Mouse (Mus musculus) myocyte (in vitro differentiated cells): ENCODE measurements at regions not wholly inside any gene's neighbourhood (a gene's known extent, or its start where the extent isn't known, plus 50 kb on each side); places are given as distances from the start of the nearest gene placed in this dataset.

Source experiments
- H3K27me3 ChIP-seq: one replicate; pipeline ENCODE4 v1.6.1; 2011; ENCODE audit not compliant: control insufficient read depth, insufficient read depth, insufficient read length
- H3K36me3 ChIP-seq: one replicate; pipeline ENCODE4 v1.6.1; 2011; ENCODE audit not compliant: control insufficient read depth, insufficient read depth
- H3K4me2 ChIP-seq: one replicate; pipeline ENCODE4 v1.6.1; 2011; ENCODE audit warnings: low read depth, control low read depth
- H3K4me3 ChIP-seq: one replicate; pipeline ENCODE4 v1.5.1; 2011; ENCODE audit warnings: mild to moderate bottlenecking, control low read depth, moderate library complexity
- H3K79me2 ChIP-seq: one replicate; pipeline ENCODE4 v1.6.1; 2011; ENCODE audit not compliant: control insufficient read depth, insufficient read depth
- H3ac ChIP-seq: one replicate; pipeline ENCODE4 v1.6.1; 2011; ENCODE audit not compliant: control insufficient read depth, insufficient read length
- CEBPB ChIP-seq: IDR thresholded peaks from 2 replicates; pipeline ENCODE4 v1.6.1; 2011; ENCODE audit warnings: mild to moderate bottlenecking, moderate library complexity; ENCODE audit not compliant: poor library complexity, insufficient read depth, severe bottlenecking
- E2F4 ChIP-seq: IDR thresholded peaks from one replicate; pipeline ENCODE4 v1.6.1; 2011; ENCODE audit warnings: mild to moderate bottlenecking, control low read depth, moderate library complexity; ENCODE audit not compliant: insufficient read depth
- MAX ChIP-seq: IDR thresholded peaks from one replicate; pipeline ENCODE4 v1.6.1; 2011; ENCODE audit warnings: low read depth, mild to moderate bottlenecking, control low read depth
- MYOD1 ChIP-seq, 3 experiments: IDR thresholded peaks; one replicate each; pipeline ENCODE4 v1.6.1; 2011; ENCODE audit warnings: control low read depth in 2 of 3, low read depth in 2 of 3, mild to moderate bottlenecking in 2 of 3, moderate library complexity in 1 of 3; ENCODE audit not compliant: insufficient read length in 2 of 3, control insufficient read depth in 1 of 3
- MYOG ChIP-seq, 3 experiments: IDR thresholded peaks; one replicate each; pipeline ENCODE4 v1.6.1; 2011; ENCODE audit warnings: control low read depth in 2 of 3, low read depth in 2 of 3, mild to moderate bottlenecking in 2 of 3; ENCODE audit not compliant: insufficient read length in 2 of 3, control insufficient read depth in 1 of 3, insufficient read depth in 1 of 3
- POLR2A ChIP-seq: IDR thresholded peaks from one replicate; pipeline ENCODE4 v1.6.1; 2011; ENCODE audit warnings: low read depth, mild to moderate bottlenecking, control low read depth, moderate library complexity; ENCODE audit not compliant: insufficient read length
- POLR2AphosphoS2 ChIP-seq: IDR thresholded peaks from one replicate; pipeline ENCODE4 v1.6.1; 2011; ENCODE audit warnings: low read depth, control low read depth; ENCODE audit not compliant: insufficient read length
- REST ChIP-seq: IDR thresholded peaks from one replicate; pipeline ENCODE4 v1.6.1; 2011; ENCODE audit warnings: mild to moderate bottlenecking, control low read depth, moderate library complexity; ENCODE audit not compliant: insufficient read depth, insufficient read length
- SRF ChIP-seq: IDR thresholded peaks from one replicate; pipeline ENCODE4 v1.6.1; 2011; ENCODE audit warnings: low read depth; ENCODE audit not compliant: control insufficient read depth, insufficient read length
- TCF12 ChIP-seq: IDR thresholded peaks from one replicate; pipeline ENCODE4 v1.6.1; 2011; ENCODE audit warnings: mild to moderate bottlenecking, control low read depth; ENCODE audit not compliant: poor library complexity, insufficient read depth, severe bottlenecking
- TCF3 ChIP-seq: IDR thresholded peaks from one replicate; pipeline ENCODE4 v1.6.1; 2011; ENCODE audit warnings: low read depth, control low read depth; ENCODE audit not compliant: insufficient read length
- USF1 ChIP-seq: IDR thresholded peaks from one replicate; pipeline ENCODE4 v1.6.1; 2011; ENCODE audit warnings: low read depth, mild to moderate bottlenecking, control low read depth, moderate library complexity

- TF ChIP-seq E2F4 = no peak
- TF ChIP-seq SRF = no peak
These were observed 127.4 kb upstream of the Mtpn start for GRCm38 (mm10) chr6:35667062-35667461.

GRCm38 (mm10) chr6:35651401-35651800 lies 111.7 kb upstream of the Mtpn start:
- Histone ChIP-seq H3K27me3 (no peaks in the 10 kb centered on the region), H3K79me2 (no peaks in the 10 kb centered on the region), H3ac (no peak overlapping the region), H3K4me3 (no peak overlapping the region), H3K36me3 (no peaks in the 10 kb centered on the region), H3K4me2 (no peak overlapping the region)
- TF ChIP-seq MAX = no peak
- TF ChIP-seq MYOD1 (IDR thresholded peaks at IDR 0.05; ENCODE audit: control insufficient read depth in 1 of 3, insufficient read length in 2 of 3, low read depth in 2 of 3) = no peak
- TF ChIP-seq MYOG (IDR thresholded peaks at IDR 0.05; ENCODE audit: control insufficient read depth in 1 of 3, insufficient read depth in 1 of 3, insufficient read length in 2 of 3, low read depth in 2 of 3) = no peak
- no peak for TF ChIP-seq USF1
- TF ChIP-seq CEBPB = no peak
- no peak for TF ChIP-seq SRF
- no peak for TF ChIP-seq TCF3

More at GRCm38 (mm10) chr6:35667062-35667461, 127.4 kb upstream of the Mtpn start:
- H3K79me2 ChIP-seq = no peaks in the 10 kb centered on the region
- no peak overlapping the region for H3K4me2 ChIP-seq
- H3ac ChIP-seq = no peak overlapping the region
- no peaks in the 10 kb centered on the region for H3K36me3 ChIP-seq
- no peaks in the 10 kb centered on the region for H3K27me3 ChIP-seq
- no peak overlapping the region for H3K4me3 ChIP-seq

GRCm38 (mm10) chr6:35645210-35645609 lies 105.5 kb upstream of the Mtpn start:
- H3ac ChIP-seq = no peak overlapping the region
- no peaks in the 10 kb centered on the region for H3K36me3 ChIP-seq
- H3K27me3 ChIP-seq = no peaks in the 10 kb centered on the region
- TF ChIP-seq POLR2A = no peak
- H3K4me2 ChIP-seq = no peak overlapping the region
- no peak overlapping the region for H3K4me3 ChIP-seq
- no peaks in the 10 kb centered on the region for H3K79me2 ChIP-seq

GRCm38 (mm10) chr6:35640672-35641071 lies 101.0 kb upstream of the Mtpn start:
- TF ChIP-seq MYOG (IDR thresholded peaks at IDR 0.05; ENCODE audit: control insufficient read depth in 1 of 3, insufficient read depth in 1 of 3, insufficient read length in 2 of 3, low read depth in 2 of 3) = no peak
- no peak for TF ChIP-seq CEBPB
- TF ChIP-seq SRF = no peak
- no peak for TF ChIP-seq TCF12
- TF ChIP-seq REST = no peak
- no peak for TF ChIP-seq POLR2AphosphoS2
- no peak overlapping the region for H3ac ChIP-seq
- no peaks in the 10 kb centered on the region for H3K27me3 ChIP-seq
- no peak overlapping the region for H3K4me3 ChIP-seq
- H3K36me3 ChIP-seq = no peaks in the 10 kb centered on the region
- H3K79me2 ChIP-seq = no peaks in the 10 kb centered on the region
- H3K4me2 ChIP-seq = no peak overlapping the region

- H3K4me2 ChIP-seq = no peak overlapping the region
- TF ChIP-seq MYOG (IDR thresholded peaks at IDR 0.05; ENCODE audit: control insufficient read depth in 1 of 3, insufficient read depth in 1 of 3, insufficient read length in 2 of 3, low read depth in 2 of 3) (no peak), POLR2AphosphoS2 (no peak), USF1 (no peak), POLR2A (no peak), CEBPB (no peak), TCF3 (no peak), TCF12 (no peak), SRF (no peak), MYOD1 (IDR thresholded peaks at IDR 0.05; ENCODE audit: control insufficient read depth in 1 of 3, insufficient read length in 2 of 3, low read depth in 2 of 3) (no peak), REST (no peak), E2F4 (no peak)
- H3K79me2 ChIP-seq = no peaks in the 10 kb centered on the region
- H3ac ChIP-seq = no peak overlapping the region
- H3K4me3 ChIP-seq = no peak overlapping the region
- H3K27me3 ChIP-seq = no peaks in the 10 kb centered on the region
- no peaks in the 10 kb centered on the region for H3K36me3 ChIP-seq
These were observed 68.6 kb upstream of the Mtpn start for GRCm38 (mm10) chr6:35608336-35608735.

- peaks cover 5% of the 10 kb centered on the region for H3K27me3 ChIP-seq
- no peaks in the 10 kb centered on the region for H3K36me3 ChIP-seq
- no peaks in the 10 kb centered on the region for H3K79me2 ChIP-seq
- no peak overlapping the region for H3K4me3 ChIP-seq
- H3ac ChIP-seq = no peak overlapping the region
- no peak overlapping the region for H3K4me2 ChIP-seq
- TF ChIP-seq POLR2AphosphoS2 (no peak), REST (no peak), TCF12 (peak; percentile 33), CEBPB (no peak), SRF (no peak), USF1 (no peak), MYOG (IDR thresholded peaks at IDR 0.05; ENCODE audit: control insufficient read depth in 1 of 3, insufficient read depth in 1 of 3, insufficient read length in 2 of 3, low read depth in 2 of 3) (peak in 2 of 3 experiments; percentile 46 to 76), TCF3 (no peak), POLR2A (no peak), E2F4 (no peak), MAX (no peak), MYOD1 (IDR thresholded peaks at IDR 0.05; ENCODE audit: control insufficient read depth in 1 of 3, insufficient read length in 2 of 3, low read depth in 2 of 3) (peak; percentile 13 to 79 (median 47))
These were observed 65.4 kb upstream of the Mtpn start for GRCm38 (mm10) chr6:35605100-35605499.
